Mouse (Mus musculus): Measurements from ENCODE around the gene Cxcr5.

The Cxcr5 gene

DNA sequence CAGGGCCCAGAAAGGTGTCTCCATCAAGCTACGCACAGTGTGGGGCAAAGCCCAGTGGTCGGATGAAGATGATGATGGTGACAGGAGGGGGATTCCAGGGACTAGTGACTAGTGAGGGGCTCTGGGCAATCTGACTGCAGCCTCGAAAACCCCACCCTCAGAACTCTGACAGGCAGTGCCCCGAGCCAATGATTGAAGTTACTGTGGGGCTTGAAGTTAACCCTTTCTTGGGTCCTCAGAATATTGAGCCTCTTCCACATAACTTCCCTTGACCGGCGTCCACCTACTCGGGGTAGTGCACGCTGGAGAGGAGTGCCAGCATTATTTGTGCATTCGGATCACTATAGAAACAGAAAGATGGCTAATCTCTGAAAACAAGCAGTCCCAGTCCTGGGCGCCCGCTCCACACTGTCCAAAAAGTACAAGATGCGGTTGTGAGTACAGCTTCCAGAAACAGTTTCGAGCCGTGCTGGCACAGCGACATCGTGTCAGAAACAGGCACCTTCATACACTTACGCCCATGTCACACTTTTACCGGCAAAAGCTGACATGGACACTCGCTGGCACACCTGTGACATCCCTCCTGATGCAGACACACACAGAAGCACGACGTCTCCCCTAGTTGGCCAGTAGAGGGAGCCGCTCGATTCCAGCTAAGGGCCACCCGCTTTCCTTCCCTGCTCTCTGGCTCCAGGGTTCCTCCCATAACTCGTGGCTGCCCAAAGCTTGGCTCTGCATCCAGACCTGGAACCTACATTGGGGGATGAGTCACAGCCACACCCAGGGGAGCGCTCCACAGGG, 81.8 kb downstream of the Cxcr5 start:
- DNase-seq (ENCODE audit: low spot score) = peak; percentile 97

DNA sequence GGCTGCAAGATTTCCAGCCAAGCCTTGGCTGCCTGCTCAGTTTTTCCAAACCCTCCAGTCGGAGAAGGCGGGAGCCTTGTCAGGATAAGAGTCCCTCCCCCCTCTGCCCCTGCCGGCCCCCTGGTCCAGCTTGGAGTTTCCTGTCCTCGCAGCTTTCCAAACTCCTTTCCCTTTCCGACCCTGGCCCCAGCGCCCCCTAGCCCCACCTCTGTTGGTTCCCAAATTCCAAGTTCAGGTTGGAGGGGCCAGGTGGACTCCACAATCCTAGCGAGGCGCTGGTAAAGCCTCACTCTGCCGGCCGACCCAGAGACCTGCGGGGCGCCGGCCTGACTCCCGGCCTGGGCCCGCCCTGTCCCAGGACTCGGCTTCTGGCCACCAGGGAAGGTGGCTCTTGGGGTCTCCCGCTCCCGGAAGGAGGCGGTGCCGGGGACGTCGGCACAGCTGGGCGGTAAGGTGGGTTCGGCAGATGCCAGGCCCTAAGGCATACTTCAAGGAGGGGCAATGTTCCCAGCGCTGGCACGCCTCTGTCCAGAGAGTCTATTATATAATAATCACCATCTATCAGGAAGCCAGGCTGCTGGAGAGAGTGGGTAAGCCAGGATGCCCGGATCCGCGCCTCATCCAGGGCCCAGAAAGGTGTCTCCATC, 82.6 kb downstream of the Cxcr5 start:
- DNase-seq (ENCODE audit: low spot score) = peak; percentile 76

- peak; percentile 78 for DNase-seq (ENCODE audit: low spot score)
These were observed 83.3 kb downstream of the Cxcr5 start for GRCm38 (mm10) chr9:44478229-44478921.

DNA sequence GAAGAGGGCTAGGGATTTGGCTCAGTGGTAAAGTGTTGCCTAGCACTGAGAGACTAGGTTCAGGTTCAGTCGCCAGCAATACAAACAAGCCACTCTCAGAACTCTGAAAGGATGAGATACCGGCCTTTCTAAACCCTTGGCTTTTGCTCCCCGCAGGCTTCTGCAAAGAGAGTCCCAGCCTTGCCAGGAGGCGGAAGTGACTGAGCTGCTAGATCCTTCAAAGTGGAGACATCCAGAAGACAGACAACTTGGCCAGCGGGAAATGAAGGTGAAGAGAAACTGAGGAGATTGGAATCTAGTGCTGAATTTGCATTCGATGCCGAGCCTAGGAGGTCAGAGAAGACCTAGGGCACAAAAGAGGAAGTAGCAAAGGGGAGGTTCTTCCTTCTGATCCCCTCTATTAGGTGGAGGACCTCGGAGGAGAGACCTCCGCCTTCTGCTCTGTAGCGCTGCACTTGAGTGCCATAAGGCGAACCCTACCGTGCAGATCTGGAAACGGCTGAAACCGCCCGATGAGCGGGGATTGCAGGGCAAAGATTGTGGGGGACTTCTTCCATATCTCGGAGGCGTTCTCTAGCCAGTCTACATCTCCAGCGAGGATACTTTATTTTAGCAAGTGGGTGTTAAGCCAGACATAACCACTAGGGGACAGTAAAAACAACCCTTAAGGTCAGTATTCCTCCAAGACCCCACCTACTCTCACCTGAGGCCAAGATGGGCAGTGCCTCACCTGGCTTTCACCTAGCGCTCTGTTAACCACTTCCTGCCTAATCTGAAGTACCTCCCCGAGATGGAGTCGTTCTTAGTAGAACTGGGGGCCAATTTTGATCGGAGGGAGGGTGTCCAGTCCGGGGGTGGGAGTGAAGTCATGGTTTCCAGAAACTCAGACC, 84.1 kb downstream of the Cxcr5 start:
- peak; percentile 76 for DNase-seq (ENCODE audit: low spot score)

DNA sequence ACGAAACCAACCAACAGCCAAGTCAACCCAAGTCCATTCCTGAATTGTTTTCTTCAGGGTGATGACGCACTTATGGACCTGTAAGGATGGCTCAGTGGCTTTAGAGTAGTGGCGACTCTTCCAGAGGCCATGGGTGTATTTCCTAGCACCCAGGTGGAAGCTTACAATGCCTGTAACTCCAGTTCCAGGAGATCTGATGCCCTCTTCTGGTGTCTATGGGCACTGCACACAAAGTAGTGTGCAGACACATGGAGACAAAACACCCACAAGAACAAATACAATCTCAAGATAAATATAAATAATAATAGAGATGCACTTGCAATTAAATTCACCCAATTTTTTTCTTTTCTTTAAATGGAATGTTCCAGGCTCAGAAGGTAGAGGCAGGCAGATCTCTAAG, 85.7 kb downstream of the Cxcr5 start:
- no peak for DNase-seq (ENCODE audit: low spot score)

DNA sequence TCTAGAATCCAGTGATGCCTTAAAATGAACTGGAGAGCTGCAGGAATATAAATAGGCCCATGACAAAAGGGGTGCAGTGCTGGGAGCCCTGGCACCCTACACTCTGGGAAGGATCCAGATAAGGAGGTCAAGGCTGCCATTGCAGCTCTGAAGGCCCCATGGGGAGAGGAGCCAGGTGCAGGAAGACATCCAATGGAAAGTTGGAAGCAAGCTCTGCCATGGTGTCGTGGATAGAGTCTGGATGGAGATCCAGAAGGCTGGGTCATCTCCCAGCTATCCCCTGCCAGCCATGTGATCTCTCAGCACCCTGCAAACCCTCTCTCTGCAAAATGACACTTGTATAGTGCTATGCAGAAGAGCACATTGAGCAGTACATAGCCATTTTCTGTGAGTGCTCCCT, 87.3 kb downstream of the Cxcr5 start:
- no peak for DNase-seq (ENCODE audit: low spot score)

- DNase-seq (ENCODE audit: low spot score) = no peak
These were observed 88.5 kb downstream of the Cxcr5 start for GRCm38 (mm10) chr9:44473184-44473583.

DNA sequence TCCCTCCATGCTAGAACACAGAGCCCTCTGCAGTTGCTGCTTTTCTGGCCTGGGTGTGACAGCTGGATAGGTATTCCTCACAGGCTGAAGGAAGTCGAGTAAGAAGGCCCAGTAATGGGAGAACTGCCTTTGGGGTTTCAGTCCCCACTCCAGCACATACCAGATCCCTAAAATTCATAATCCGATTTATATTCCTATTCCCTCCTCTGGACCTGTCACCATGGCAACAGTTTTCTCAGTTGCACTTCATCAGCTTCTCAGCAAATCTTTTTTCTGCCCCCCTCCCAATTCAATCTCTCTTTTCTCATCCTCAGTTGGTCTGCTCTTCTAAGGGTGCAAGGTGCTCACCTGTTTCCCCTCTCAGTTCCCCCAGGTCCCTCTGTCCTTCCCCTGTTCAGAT, 92.9 kb downstream of the Cxcr5 start:
- no peak for DNase-seq (ENCODE audit: low spot score)

DNA sequence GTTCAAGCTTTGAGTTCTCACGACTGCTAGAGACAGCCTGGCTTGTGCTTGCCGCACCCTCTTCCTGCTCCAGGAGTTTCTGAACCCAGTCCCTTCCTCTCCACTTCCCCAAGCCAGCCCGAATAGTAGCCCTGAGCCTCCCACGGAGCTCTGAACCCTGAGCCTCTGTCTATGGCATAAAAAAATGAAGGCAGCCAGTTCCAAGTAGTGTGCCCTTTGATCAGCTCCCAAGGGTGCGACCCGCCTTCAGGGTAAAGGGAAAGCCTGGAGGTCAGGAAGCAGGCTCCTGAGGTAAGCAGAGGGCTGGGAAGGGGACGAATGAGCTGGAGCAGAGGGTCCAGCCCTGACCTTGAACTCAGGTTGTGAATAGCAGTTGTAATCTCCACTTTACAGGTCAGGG, 93.5 kb downstream of the Cxcr5 start:
- DNase-seq (ENCODE audit: low spot score) = no peak

- no peak for DNase-seq (ENCODE audit: low spot score)
These were observed 99.7 kb downstream of the Cxcr5 start for GRCm38 (mm10) chr9:44461950-44462349.
